Mouse (Mus musculus) layer of hippocampus, adult 18-20 months (tissue): ENCODE measurements around the gene Hs1bp3. TPM values are rescaled to one million over a fixed set of nuclear protein-coding genes. Genes with fewer than 3 reads are reported as not detected.

ENCODE experiments used
- DNase-seq, 2 experiments: peaks; one replicate each; pipeline ENCODE4 v3.0.0; 2022; ENCODE audit warnings: low spot score in 2 of 2
- total RNA-seq, 2 experiments: library from RNA; stranded (reverse); gene quantifications; 2 replicates each; pipeline ENCODE4 v1.2.3; 2021

Gene Hs1bp3
- total RNA-seq, 2 experiments from 2014 or later = 18.2 to 18.3 TPM

GRCm38 (mm10) chr12:8334261-8334660 is 21.0 kb downstream of the Hs1bp3 start:
- no peak for DNase-seq

DNA sequence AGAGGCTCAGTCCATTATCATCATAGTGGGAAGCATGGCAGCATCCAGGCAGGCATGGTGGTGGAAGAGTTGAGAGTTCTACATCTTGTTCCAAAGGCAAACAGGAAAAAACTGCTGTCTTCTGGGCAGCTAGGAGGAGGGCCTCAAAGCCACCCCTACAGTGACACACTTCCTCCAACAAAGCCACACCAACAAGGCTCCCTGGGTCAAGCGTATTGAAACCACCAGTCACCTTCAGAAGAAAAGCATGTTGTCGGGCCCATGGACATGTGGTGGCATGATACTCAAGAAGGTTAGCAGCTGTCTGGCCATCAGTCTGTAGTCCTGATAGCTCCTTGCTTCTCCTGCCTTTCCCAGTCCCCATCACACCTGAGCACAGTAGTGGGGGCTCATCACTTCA is 22.3 kb downstream of the Hs1bp3 start:
- no peak for DNase-seq

- no peak for DNase-seq
Measured at GRCm38 (mm10) chr12:8336601-8337285, 23.5 kb downstream of the Hs1bp3 start.

DNA sequence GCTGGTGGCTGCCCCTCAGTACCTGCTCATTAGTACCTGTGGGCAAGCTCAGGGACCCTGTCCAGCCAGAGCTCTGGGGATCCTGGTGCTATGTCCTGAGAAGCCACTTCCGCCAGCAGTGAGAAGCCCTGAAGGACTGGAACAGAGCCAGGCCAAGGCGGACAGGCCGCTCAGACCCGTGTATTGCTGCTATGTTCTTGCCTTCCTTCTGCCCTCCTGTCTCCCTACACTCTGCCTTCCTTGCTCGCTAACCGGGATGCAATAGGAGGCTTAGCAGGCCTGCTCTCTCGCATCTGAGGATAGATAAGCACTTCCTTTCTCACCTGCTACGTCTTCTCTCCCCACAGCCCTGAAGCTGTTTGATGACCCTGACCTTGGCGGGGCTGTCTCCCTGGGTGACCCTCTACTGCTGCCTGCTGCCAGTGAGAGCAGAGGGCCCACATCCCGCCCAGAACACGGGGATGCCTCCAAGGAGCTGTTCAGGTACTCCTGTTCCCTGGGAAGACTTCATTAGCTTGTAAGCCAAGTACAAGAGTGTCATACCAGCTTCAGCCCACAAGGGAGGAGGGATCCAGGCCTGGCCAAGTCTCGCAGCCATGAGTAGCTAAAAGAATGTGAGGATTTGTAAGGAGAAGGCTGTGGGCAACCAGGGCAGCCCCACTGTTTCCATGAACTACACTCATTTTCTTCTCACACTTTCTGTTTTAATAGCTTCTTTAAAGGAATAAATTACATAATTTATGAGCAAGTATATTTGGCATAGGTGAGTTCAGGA is 24.2 kb downstream of the Hs1bp3 start:
- no peak for DNase-seq

DNA sequence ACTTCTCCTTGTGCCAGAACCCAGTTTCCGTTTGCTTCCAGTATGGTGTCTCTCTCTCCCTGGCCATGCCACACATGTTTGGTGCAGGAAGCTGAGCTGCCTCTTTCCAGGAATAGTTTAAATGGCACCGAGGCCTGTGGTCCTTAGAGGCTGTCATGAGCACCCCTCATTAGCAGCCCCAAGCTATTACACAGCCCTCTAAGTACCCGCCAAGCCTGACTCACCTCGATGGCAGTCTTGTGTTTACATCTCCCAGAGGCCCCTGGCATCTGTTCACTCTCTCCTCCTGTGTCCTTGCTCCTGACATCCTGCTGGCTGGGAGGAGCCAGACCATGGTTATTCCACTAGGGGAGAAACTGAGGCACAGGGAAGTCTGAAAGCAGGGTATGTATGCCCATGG is 25.3 kb downstream of the Hs1bp3 start:
- DNase-seq = no peak

DNA sequence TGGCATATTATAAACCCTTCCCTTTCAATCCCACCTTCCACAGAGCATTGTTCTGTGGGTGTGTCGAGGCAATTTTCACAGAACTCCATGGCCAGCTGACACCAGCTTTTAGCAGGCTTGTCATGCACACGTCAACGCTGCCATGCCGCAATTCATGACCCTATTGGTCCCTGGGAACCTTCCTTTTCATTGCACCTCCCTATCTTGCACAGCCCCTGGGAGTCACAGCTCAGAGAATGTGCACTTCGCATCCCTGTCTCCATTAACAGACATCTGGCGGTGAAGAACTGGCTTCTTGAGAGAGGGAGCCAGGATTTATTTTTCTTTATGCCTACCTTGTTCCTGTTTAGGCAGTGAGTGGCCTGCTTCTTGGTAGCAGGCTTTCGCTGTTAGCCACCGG is 25.7 kb downstream of the Hs1bp3 start:
- DNase-seq = no peak

- DNase-seq = no peak
Measured at GRCm38 (mm10) chr12:8339591-8340319, 26.5 kb downstream of the Hs1bp3 start.

DNA sequence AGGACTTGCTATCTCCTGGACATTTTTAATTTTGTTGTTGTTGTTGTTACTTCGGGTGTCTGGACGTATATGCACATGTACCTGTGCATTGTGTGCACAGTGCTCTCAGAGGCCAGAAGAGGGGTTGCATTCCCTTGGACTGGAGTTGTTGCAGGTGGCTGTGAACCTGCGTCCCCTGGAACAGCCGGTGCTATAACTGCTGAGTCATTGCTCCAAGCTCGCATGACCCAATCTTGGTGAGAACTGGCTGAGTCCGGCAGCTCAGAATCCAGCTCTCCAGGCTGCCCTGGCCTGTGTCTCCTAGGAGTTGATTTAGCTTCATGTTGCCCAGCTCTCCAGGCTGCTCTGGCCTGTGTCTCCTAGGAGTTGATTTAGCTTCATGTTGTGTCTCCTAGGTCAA is 27.8 kb downstream of the Hs1bp3 start:
- no peak for DNase-seq

- no peak for DNase-seq
Measured at GRCm38 (mm10) chr12:8343381-8343780, 30.1 kb downstream of the Hs1bp3 start.

GRCm38 (mm10) chr12:8344897-8345296 is 31.7 kb downstream of the Hs1bp3 start:
- DNase-seq = peak in 1 of 2 experiments; percentile 71

DNA sequence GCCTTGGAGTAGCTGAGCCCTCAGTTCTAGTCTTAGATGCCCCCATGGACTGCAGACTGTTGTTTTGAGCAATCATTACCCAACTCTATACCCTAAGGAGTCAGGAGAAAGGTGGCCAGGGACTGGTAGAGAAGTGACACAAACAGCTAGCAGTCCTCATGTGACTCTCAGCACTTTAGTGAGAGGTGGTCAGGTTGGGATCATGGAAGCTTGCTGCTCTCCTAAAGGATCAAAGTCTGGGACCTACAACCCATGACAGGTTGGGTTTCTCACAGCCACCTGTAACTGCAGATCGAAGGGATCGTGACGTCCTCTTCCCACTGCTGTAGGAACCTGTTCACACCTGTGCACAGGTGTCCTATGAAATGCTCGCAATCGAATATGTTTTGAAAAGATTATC is 32.3 kb downstream of the Hs1bp3 start:
- DNase-seq = no peak

DNA sequence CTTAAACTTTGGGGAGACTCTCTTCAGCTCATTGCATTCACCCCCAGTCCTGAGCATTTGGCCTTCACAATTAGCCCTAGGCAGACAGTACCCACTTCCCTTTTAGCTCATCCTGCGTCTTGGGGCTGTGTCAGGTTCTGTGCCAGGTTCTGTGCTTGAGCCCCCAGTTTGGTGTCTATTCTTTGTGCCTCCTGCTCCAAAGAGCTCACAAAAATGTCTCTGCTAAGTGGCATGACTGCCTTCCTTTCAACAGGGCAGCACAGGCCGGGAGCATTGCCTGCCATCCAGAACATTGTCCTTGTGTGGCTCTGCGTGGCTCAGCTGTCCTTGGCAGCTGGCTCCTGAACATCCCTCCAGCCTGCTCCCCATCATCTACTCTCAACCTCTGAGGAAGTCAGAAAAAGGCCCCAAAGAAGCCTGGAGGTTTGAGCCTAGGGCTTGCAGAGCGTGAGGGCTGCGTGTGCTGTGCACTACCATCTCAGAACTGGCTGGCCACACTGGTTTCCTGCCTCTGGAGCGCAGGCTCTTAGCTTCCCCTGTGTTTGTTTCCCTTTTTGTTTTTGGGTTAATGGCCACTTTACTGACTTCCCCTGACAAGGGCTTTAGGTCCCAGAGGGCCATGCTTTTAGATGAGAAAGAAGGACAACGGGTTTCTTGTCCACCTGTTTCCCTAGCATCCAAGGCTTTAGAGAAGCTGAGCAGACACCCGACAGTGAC is 34.7 kb downstream of the Hs1bp3 start:
- no peak for DNase-seq

- no peak for DNase-seq
Measured at GRCm38 (mm10) chr12:8348733-8349513, 35.7 kb downstream of the Hs1bp3 start.

- no peak for DNase-seq
Measured at GRCm38 (mm10) chr12:8351025-8351903, 38.0 kb downstream of the Hs1bp3 start.

GRCm38 (mm10) chr12:8353071-8353470 is 39.8 kb downstream of the Hs1bp3 start:
- DNase-seq = no peak

DNA sequence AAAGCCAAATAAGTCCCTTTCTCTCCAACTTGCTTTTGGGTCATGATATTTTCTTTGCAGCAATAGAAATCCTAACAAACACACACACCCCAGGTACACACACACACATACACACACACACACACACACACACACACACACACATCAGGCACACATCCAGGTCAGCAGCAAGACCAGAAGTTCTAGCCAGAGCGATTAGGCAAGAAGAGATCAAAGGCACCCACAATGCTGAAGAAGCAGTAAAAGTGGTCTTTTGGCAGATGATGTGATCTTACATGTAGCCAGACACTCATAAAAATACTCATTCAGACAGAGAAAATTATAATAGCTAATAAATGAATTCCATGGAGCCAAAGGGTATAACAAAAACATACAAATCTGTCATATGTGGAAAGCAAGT is 41.0 kb downstream of the Hs1bp3 start:
- no peak for DNase-seq

DNA sequence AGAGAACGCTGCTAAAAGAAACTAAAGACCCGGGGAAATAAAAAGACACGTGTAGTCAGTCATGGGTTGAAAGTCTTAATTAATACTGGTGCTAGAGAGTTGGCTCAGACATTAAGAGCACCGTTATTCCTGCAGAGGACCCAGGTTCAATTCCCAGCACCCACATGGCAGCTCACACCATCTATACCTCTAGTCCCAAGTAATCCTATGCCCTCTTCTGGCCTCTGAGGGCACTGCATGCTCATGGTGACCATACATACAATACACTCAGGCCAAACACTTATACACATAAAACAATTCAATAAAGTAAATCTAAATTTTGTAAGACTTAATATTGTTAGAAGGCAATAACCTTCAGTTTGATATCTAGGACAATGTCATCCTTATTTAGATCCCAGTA is 41.8 kb downstream of the Hs1bp3 start:
- no peak for DNase-seq

GRCm38 (mm10) chr12:8357449-8357848 is 44.2 kb downstream of the Hs1bp3 start:
- DNase-seq = peak; percentile 79 to 83

GRCm38 (mm10) chr12:8358344-8358966 is 45.2 kb downstream of the Hs1bp3 start:
- DNase-seq = no peak
